Mouse (Mus musculus) stomach, embryonic 16.5 days (tissue): Measurements from ENCODE around the gene Nos1. TPM values are rescaled to one million over a fixed set of nuclear protein-coding genes. Genes with fewer than 3 reads are reported as not detected.
A peak's percentile ranks its signal among the peaks of the same experiment; 100 is the strongest.

Experiments
- ATAC-seq: fragments of 200-750 bp; cut with Nextera tagmentation; 2 replicates; pipeline ENCODE4 v1.8.0; 2017; ENCODE audit warnings: moderate number of reproducible peaks, moderate TSS enrichment; ENCODE audit not compliant: insufficient read depth, low FRiP score
- H3K27ac ChIP-seq: fragments of 300-500 bp; sonication (generic); 2 replicates; pipeline ENCODE4 v1.5.1; 2014; ENCODE audit warnings: low read length
- H3K27me3 ChIP-seq: fragments of 300-500 bp; sonication (generic); 2 replicates; pipeline ENCODE4 v1.6.1; 2014; ENCODE audit warnings: low read length, control low read depth, mixed read lengths; ENCODE audit not compliant: control insufficient read depth, insufficient read depth
- H3K36me3 ChIP-seq: fragments of 300-500 bp; sonication (generic); 2 replicates; pipeline ENCODE4 v1.6.1; 2014; ENCODE audit warnings: low read length; ENCODE audit not compliant: control insufficient read depth, insufficient read depth
- H3K4me1 ChIP-seq: fragments of 300-500 bp; sonication (generic); 2 replicates; pipeline ENCODE4 v1.6.1; 2014; ENCODE audit warnings: low read length, control low read depth, mixed read lengths; ENCODE audit not compliant: control insufficient read depth, insufficient read depth
- H3K4me2 ChIP-seq: fragments of 300-500 bp; sonication (generic); 2 replicates; pipeline ENCODE4 v1.6.1; 2014; ENCODE audit warnings: low read depth, low read length, mixed read lengths
- H3K4me3 ChIP-seq: fragments of 300-500 bp; sonication (generic); replicated peaks from 2 replicates; pipeline ENCODE4 v1.5.1; 2014; ENCODE audit warnings: mild to moderate bottlenecking, low read length
- H3K9ac ChIP-seq: fragments of 300-500 bp; sonication (generic); 2 replicates; pipeline ENCODE4 v1.6.1; 2014; ENCODE audit warnings: low read length
- H3K9me3 ChIP-seq: fragments of 300-500 bp; sonication (generic); replicated peaks from 2 replicates; pipeline ENCODE4 v1.6.1; 2016; ENCODE audit warnings: low read length, control low read depth; ENCODE audit not compliant: control insufficient read depth
- whole genome bisulfite sequencing: fragments of 180-500 bp; shearing (Covaris S2); extraction: QIAGEN DNeasy Blood & Tissue Kit; methylation state at CpG from one replicate; pipeline ENCODE4 v1.1.7; 2014; 5-methylcytosine and 5-hydroxymethylcytosine counted together
- polyA plus RNA-seq: library from polyadenylated mRNA; unstranded; fragments of >200 nt; fragmentation: Nextera tagmentation; extraction: Ambion mirVana; gene quantifications from 2 replicates; pipeline ENCODE4 v1.2.1, GENCODE M21; 2015

The Nos1 gene
- polyA plus RNA-seq, 1 experiment from 2014 or later: 2.1 TPM

DNA sequence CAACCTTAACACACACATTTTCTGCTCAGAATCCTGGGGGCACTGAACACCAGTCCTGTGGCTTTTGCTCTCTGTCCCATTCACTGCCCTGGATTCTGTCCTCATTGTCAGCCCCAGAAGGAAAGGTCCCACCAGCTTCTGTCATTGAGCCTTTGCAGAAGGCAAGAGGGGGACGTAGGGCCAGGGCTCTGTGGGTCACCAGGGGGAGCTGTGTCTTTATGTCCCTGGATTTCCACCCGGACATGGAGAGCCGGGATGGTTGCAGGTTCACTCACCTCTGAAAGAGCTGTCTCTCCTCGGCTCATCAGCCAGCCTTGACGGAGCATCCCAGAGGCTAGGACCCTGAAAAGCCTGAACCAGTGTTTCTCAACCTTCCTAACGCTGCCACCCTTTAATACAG is 142.9 kb downstream of the Nos1 start:
- H3K4me3 ChIP-seq: no peak overlapping the region
- H3K4me2 ChIP-seq: no peak overlapping the region
- H3K9me3 ChIP-seq: 0 out of 2 replicates have a peak, but pooled peaks cover 3% of the 10 kb centered on the region
- no peak overlapping the region for H3K27ac ChIP-seq
- H3K4me1 ChIP-seq: no peaks in the 10 kb centered on the region
- no peak overlapping the region for H3K9ac ChIP-seq
- 32% methylated on average over 6 of the region's 6 CpGs for WGBS
- H3K36me3 ChIP-seq: no peaks in the 10 kb centered on the region
- ATAC-seq: no peak
- H3K27me3 ChIP-seq: no peaks in the 10 kb centered on the region

GRCm38 (mm10) chr5:117928553-117928952 is 147.7 kb downstream of the Nos1 start:
- 92% methylated on average over 2 of the region's 2 CpGs for WGBS
- no peak overlapping the region for H3K4me2 ChIP-seq

GRCm38 (mm10) chr5:117932222-117932621 is 151.4 kb downstream of the Nos1 start:
- WGBS: 75% methylated on average over 2 of the region's 2 CpGs
- no peak for ATAC-seq
- Histone ChIP-seq H3K4me1 (no peaks in the 10 kb centered on the region), H3K27me3 (no peaks in the 10 kb centered on the region), H3K9me3 (0 out of 2 replicates have a peak, but pooled peaks cover 3% of the 10 kb centered on the region), H3K4me2 (no peak overlapping the region), H3K27ac (no peak overlapping the region), H3K9ac (no peak overlapping the region), H3K36me3 (no peaks in the 10 kb centered on the region), H3K4me3 (no peak overlapping the region)

More at GRCm38 (mm10) chr5:117928553-117928952, 147.7 kb downstream of the Nos1 start:
- no peak overlapping the region for H3K9ac ChIP-seq
- no peak for ATAC-seq
- H3K4me3 ChIP-seq: no peak overlapping the region
- H3K27me3 ChIP-seq: no peaks in the 10 kb centered on the region
- H3K27ac ChIP-seq: no peak overlapping the region
- H3K9me3 ChIP-seq: 0 out of 2 replicates have a peak, but pooled peaks cover 3% of the 10 kb centered on the region
- H3K4me1 ChIP-seq: no peaks in the 10 kb centered on the region
- H3K36me3 ChIP-seq: no peaks in the 10 kb centered on the region

- Histone ChIP-seq H3K27me3 (no peaks in the 10 kb centered on the region), H3K4me1 (no peaks in the 10 kb centered on the region), H3K36me3 (no peaks in the 10 kb centered on the region), H3K4me3 (no peak overlapping the region), H3K9ac (no peak overlapping the region), H3K9me3 (0 out of 2 replicates have a peak, but pooled peaks cover 3% of the 10 kb centered on the region), H3K27ac (no peak overlapping the region), H3K4me2 (no peak overlapping the region)
- 3% methylated on average over 7 of the region's 9 CpGs for WGBS
- ATAC-seq: peak; percentile 73; the same call in 1 of the 2 replicates
These were observed 152.0 kb downstream of the Nos1 start for GRCm38 (mm10) chr5:117932862-117933261.

DNA sequence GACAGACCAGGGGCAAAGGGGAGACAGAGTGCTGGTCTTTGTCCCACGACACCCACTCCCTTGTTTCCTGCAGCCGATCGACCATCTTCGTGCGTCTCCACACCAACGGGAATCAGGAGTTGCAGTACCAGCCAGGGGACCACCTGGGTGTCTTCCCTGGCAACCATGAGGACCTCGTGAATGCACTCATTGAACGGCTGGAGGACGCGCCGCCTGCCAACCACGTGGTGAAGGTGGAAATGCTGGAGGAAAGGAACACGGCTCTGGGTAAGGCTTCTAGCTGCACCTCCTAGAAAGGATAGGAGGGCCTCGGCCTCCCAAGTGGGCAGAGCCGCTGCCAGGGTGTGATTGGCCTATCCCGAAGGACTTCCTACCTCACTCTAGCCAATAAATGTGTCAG is 155.5 kb downstream of the Nos1 start:
- 71% methylated on average over 16 of the region's 16 CpGs for WGBS
- no peak for ATAC-seq
- Histone ChIP-seq H3K27me3 (no peaks in the 10 kb centered on the region), H3K4me3 (no peak overlapping the region), H3K4me1 (no peaks in the 10 kb centered on the region), H3K36me3 (no peaks in the 10 kb centered on the region), H3K4me2 (no peak overlapping the region), H3K9me3 (no peaks in the 10 kb centered on the region), H3K27ac (no peak overlapping the region), H3K9ac (no peak overlapping the region)

DNA sequence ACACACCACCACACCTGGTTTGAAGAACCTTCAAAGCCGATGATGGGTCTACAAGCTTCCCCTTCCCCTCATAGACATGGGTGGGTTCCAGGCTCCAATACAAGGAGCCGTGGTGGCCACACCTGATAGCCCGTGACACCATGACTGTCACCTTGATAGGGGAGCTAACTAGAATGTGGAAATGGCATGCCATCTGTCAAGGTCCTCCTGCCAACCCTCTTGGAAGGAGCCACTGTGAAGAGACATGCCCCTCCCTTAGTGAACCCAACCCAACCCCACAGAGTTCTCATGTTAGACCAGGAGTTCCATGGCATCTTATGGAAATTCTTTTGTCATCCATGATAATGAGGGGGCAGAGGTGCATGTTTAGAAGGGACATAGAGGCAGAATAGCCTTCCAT is 156.4 kb downstream of the Nos1 start:
- H3K36me3 ChIP-seq: no peaks in the 10 kb centered on the region
- H3K9me3 ChIP-seq: no peaks in the 10 kb centered on the region
- H3K4me3 ChIP-seq: no peak overlapping the region
- WGBS: 87% methylated on average over 3 of the region's 3 CpGs
- H3K27me3 ChIP-seq: no peaks in the 10 kb centered on the region
- no peak overlapping the region for H3K4me2 ChIP-seq
- H3K4me1 ChIP-seq: no peaks in the 10 kb centered on the region
- ATAC-seq: no peak
- H3K27ac ChIP-seq: no peak overlapping the region
- no peak overlapping the region for H3K9ac ChIP-seq

GRCm38 (mm10) chr5:117938182-117938581 is 157.3 kb downstream of the Nos1 start:
- ATAC-seq: peak; percentile 79; the same call in 1 of the 2 replicates
- no peak overlapping the region for H3K27ac ChIP-seq

DNA sequence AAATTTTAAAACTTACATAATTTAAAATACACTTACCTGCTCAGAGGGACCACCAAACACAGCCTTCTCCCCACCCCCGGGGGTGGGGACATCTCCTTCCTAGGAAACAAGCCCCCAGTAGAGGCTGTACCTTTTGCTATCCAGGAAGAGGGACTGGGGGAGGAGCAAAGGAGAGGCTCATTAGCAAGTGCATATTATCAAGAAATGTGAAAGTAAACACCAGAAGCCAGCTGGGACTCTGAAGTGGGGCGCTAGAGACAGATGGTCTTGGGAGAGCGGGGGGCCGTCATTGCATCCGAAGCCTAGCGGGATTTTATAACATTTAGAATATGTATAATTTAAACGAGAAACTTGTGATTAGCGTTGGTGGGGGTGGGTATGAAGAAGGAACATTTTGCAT is 158.6 kb downstream of the Nos1 start:
- WGBS: 68% methylated on average over 8 of the region's 8 CpGs

More at GRCm38 (mm10) chr5:117938182-117938581, 157.3 kb downstream of the Nos1 start:
- Histone ChIP-seq H3K9ac (peak overlapping the region; percentile 3; the same call in 1 of the 2 replicates), H3K4me1 (no peaks in the 10 kb centered on the region), H3K4me2 (peak overlapping the region; percentile 45), H3K27me3 (no peaks in the 10 kb centered on the region), H3K9me3 (no peaks in the 10 kb centered on the region), H3K36me3 (no peaks in the 10 kb centered on the region), H3K4me3 (peak overlapping the region; percentile 27)
- 11% methylated on average over 14 of the region's 14 CpGs for WGBS

GRCm38 (mm10) chr5:117941552-117941951 is 160.7 kb downstream of the Nos1 start:
- H3K4me1 ChIP-seq: no peaks in the 10 kb centered on the region
- no peak for ATAC-seq
- H3K9ac ChIP-seq: no peak overlapping the region
- H3K4me2 ChIP-seq: no peak overlapping the region
- no peaks in the 10 kb centered on the region for H3K27me3 ChIP-seq
- 74% methylated on average over 3 of the region's 3 CpGs for WGBS
- no peak overlapping the region for H3K27ac ChIP-seq
- no peaks in the 10 kb centered on the region for H3K9me3 ChIP-seq
- H3K4me3 ChIP-seq: no peak overlapping the region
- H3K36me3 ChIP-seq: no peaks in the 10 kb centered on the region

More for the DNA sequence above, 158.6 kb downstream of the Nos1 start:
- ATAC-seq: no peak
- H3K4me3 ChIP-seq: no peak overlapping the region
- H3K9ac ChIP-seq: no peak overlapping the region
- no peak overlapping the region for H3K27ac ChIP-seq
- H3K27me3 ChIP-seq: no peaks in the 10 kb centered on the region
- H3K4me2 ChIP-seq: no peak overlapping the region
- H3K9me3 ChIP-seq: no peaks in the 10 kb centered on the region
- H3K4me1 ChIP-seq: no peaks in the 10 kb centered on the region
- H3K36me3 ChIP-seq: no peaks in the 10 kb centered on the region
